Mouse (Mus musculus): ENCODE data around the gene Slco2a1.

Gene Slco2a1

GRCm38 (mm10) chr9:102985111-102985510 lies 3.4 kb upstream of the Slco2a1 start:
- no peak for DNase-seq

GRCm38 (mm10) chr9:102985939-102986338 lies 2.6 kb upstream of the Slco2a1 start:
- DNase-seq: no peak

- no peak for DNase-seq
Measured at GRCm38 (mm10) chr9:102990306-102991133, 2.0 kb downstream of the Slco2a1 start.

- no peak for DNase-seq
Measured at GRCm38 (mm10) chr9:102991134-102991406, 2.6 kb downstream of the Slco2a1 start.

GRCm38 (mm10) chr9:102992877-102993276 lies 4.4 kb downstream of the Slco2a1 start:
- DNase-seq: no peak

GRCm38 (mm10) chr9:102993764-102994163 lies 5.3 kb downstream of the Slco2a1 start:
- DNase-seq: no peak

GRCm38 (mm10) chr9:102995800-102996635 lies 7.5 kb downstream of the Slco2a1 start:
- no peak for DNase-seq

- no peak for DNase-seq
Measured at GRCm38 (mm10) chr9:103000384-103000783, 11.9 kb downstream of the Slco2a1 start.

GRCm38 (mm10) chr9:103004343-103004742 lies 15.8 kb downstream of the Slco2a1 start:
- no peak for DNase-seq

- no peak for DNase-seq
Measured at GRCm38 (mm10) chr9:103007699-103008078, 19.2 kb downstream of the Slco2a1 start.

- DNase-seq: no peak
Measured at GRCm38 (mm10) chr9:103008079-103008855, 19.8 kb downstream of the Slco2a1 start.

- DNase-seq: no peak
Measured at GRCm38 (mm10) chr9:103010161-103010560, 21.6 kb downstream of the Slco2a1 start.

GRCm38 (mm10) chr9:103013366-103013765 lies 24.9 kb downstream of the Slco2a1 start:
- DNase-seq: peak; percentile 19

GRCm38 (mm10) chr9:103014686-103015085 lies 26.2 kb downstream of the Slco2a1 start:
- no peak for DNase-seq

- no peak for DNase-seq
Measured at GRCm38 (mm10) chr9:103024116-103024515, 35.6 kb downstream of the Slco2a1 start.

- no peak for DNase-seq
Measured at GRCm38 (mm10) chr9:103027150-103027889, 38.8 kb downstream of the Slco2a1 start.

GRCm38 (mm10) chr9:103029012-103029411 lies 40.5 kb downstream of the Slco2a1 start:
- no peak for DNase-seq

- no peak for DNase-seq
Measured at GRCm38 (mm10) chr9:103030041-103030440, 41.5 kb downstream of the Slco2a1 start.

- no peak for DNase-seq
Measured at GRCm38 (mm10) chr9:103031211-103031610, 42.7 kb downstream of the Slco2a1 start.

- no peak for DNase-seq
Measured at GRCm38 (mm10) chr9:103032193-103032592, 43.7 kb downstream of the Slco2a1 start.

GRCm38 (mm10) chr9:103033381-103033780 lies 44.9 kb downstream of the Slco2a1 start:
- no peak for DNase-seq

- no peak for DNase-seq
Measured at GRCm38 (mm10) chr9:103036971-103037391, 48.5 kb downstream of the Slco2a1 start.

GRCm38 (mm10) chr9:103038266-103038665 lies 49.8 kb downstream of the Slco2a1 start:
- DNase-seq: no peak

Data from cerebellum, adult 11 months (tissue).